Mouse (Mus musculus) spleen, postnatal 4 days (tissue): Measurements from ENCODE around the gene Hsf4.

Experiments
- DNase-seq, 2 experiments: peaks; one replicate each; pipeline ENCODE4 v3.0.0; 2022; ENCODE audit warnings: low spot score in 2 of 2

The Hsf4 gene

GRCm38 (mm10) chr8:105305211-105306145 lies 35.9 kb downstream of the Hsf4 start, which contains the start of gene Elmo3:
Gene Elmo3 (plus strand): TSS chr8:105305601.
- peak; percentile 64 to 79 for DNase-seq

DNA sequence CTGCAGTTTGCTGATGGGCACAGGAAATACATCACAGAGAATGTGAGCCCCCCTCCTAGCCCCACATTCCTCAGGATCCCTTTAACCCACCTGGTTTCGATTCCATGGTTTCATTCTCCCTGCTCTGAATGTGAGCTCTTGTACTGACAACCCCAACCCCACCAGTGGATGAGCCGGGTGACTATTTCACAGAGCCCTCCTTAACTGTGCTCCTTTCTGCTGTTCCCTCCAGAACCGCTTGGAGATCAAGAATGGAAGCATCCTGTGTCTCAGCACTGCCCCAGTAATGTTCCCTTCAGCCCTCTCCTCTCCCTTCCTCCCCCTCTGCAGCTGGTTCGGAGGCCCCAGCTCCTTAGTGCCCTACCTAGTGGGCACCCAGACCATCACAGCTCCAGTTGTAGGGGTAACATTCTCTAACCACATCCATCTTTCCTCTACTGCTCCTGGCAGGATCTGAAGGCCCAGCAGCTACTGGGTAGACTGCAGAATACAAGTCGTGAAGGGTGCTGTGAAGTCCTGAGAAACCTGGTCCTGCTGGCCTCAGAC lies 36.6 kb downstream of the Hsf4 start:
- no peak for DNase-seq

GRCm38 (mm10) chr8:105307670-105308069 lies 38.1 kb downstream of the Hsf4 start:
- DNase-seq, result no peak

- DNase-seq, result no peak
Measured at GRCm38 (mm10) chr8:105308428-105308827, 38.8 kb downstream of the Hsf4 start.

DNA sequence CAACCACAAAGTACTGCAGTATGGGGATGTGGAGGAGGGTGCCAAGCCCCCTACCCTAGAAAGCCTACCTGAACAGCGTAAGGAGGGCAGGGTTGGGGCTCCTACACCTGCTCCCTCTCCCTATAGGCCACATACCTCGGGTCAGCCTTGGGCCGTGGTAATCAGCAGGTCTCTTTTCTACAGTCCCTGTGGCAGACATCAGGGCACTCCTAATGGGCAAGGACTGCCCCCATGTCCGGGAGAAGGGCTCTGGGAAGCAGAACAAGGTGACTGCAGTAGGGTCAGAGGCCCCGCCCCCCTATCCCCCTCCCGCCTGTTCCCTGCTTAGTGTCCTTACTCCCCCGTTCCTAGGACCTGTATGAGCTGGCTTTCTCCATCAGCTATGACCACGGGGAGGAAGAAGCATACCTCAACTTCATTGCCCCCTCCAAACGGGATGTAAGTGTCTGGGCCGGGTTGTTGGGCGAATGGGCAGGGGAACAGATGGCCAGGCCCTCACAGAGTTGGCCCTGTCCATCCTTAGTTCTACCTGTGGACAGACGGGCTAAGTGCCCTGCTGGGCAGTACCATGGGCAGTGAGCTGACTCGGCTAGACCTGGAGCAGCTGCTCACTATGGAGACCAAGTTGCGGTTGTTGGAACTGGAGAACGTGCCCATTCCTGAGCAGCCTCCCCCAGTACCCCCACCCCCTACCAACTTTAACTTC lies 39.7 kb downstream of the Hsf4 start:
- DNase-seq, result no peak

- no peak for DNase-seq
Measured at GRCm38 (mm10) chr8:105310118-105310517, 40.5 kb downstream of the Hsf4 start.

DNA sequence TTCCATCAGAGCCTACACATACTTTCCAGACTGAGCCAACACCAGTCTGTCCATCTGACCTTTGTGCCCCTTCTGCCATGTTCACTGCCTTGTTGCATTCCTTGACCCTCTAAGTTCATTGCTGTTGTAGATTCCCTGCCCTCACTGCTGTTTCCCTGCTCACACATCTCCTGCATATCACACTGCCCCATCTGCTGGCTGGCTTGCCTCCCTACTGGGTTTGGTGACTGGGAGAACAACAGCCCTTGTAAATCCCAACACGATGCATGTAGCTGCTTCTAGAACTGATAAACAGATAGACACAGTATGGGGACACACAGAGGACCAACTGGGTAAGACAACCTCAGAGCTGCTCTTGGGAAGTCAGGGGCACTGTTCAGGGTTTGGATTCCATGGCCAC lies 42.1 kb downstream of the Hsf4 start:
- no peak for DNase-seq

DNA sequence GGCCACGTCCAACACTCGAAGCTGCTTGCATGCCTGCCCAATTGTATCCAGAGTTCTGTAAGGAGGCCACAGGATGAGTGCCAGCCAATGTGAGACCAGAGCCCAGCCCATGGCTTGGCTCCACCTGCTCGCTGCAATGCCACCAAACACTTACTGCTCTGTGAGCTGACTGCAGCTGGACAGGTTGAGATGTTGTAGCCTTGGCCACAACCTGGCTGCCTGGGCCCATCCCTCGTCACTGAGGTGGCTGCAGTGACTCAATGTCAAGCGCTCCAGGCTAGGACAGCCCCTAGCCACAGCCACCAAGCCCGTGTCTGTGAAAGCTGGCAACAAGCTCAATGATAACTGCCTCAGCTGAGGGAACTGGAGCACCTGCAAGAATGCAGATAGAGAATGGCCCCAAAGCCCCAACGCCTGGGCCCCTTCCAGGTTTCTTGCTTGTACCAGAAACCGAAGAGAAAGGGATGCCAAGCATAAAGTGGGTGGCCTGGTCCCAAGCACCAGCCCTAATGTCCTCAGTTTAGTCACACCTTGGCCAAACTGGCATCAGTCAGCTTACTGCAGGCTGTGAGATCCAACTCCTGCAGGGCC lies 43.4 kb downstream of the Hsf4 start:
- DNase-seq, result peak in 1 of 2 experiments; percentile 51

DNA sequence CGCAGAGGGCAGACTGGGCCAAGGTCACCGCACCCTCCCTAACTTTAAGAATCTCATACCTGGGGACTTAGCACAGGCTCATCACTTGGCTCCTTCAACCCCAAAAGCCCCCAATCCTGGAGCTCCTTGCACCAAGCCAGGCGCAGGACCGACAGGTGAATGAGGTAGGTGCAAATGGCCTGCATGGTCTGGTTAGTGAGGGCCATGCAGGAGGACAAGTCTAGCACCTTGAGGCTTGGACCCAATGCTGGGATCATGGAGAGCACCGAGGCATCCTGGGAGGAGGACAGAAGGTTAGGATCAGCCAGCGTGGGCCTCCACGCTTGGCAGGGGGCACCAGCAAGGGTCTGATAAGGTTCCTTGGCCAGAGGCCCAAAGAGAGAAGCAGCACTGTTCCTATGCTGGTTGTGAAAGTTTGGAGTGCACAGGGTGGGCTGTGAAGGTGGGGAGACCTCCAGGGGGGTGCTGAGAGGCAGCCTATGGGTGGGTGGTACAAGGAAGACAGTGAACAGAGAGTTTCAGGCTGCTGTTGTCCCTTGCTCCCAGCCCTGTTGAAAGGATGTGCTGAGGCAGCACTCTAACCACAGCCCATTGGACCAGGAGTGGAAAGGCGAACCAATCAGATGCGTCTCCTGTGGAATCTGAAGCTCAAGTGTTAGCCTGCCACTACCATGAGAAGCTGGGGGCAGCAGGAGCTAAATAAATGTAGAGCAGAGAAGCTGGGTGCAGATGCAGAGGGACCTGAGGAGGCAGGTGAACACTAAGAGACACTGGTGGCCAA lies 44.2 kb downstream of the Hsf4 start:
- DNase-seq, result no peak

- no peak for DNase-seq
Measured at GRCm38 (mm10) chr8:105315073-105315769, 45.6 kb downstream of the Hsf4 start.

DNA sequence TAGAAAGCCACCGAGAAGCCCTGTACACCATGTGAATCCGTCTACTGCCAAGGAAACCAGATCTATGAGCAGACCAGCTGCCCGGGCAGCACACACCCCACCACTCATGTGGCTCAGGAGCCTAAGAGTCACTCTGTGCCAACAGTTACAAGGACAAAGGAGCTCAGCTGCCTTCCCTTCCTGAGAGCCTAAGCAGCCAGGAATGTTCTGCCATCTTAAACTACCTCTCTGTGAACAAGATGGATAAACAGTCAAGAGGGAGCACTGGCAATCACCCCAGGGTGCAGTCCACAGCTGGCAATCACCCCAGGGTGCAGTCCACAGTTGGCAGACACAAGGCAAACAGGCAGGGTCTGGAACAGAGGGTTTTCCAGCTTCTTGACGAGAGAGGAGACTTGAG lies 48.3 kb downstream of the Hsf4 start:
- DNase-seq, result no peak

- no peak for DNase-seq
Measured at GRCm38 (mm10) chr8:105318662-105319190, 49.1 kb downstream of the Hsf4 start.

GRCm38 (mm10) chr8:105323183-105323582 lies 53.6 kb downstream of the Hsf4 start:
- peak in 1 of 2 experiments; percentile 58 for DNase-seq
